Comparison of ENCODE assay signal across 12 mouse cellular contexts in the genomic region with DNA sequence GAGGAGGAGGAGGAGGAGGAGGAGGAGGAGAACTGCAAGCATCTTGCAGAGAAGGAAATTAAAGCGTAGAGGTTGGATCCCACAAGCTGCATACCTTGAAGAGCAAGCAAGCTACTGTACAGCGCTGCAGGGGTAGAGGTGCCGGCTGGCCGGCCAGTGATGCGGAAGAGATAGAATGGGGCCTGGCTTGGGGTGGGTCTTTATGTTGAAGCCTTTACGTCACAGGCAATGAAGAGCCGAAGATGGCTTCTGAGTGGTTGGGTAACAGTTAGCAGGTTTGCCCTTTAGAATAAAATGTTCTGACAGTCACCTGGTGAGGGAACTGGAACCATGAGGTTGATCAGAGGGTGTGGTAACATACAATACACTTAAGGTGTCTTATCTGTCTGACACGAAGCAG.
"Had no signal": no experiment of that assay in that cellular context is flagged by ENCODE, and none has a peak within 500 bp of the region (broad histone marks: within the 10 kb centered on the region; RNA-seq: fewer than 3 reads in every experiment).

No protein-coding gene starts in this region.

- DNase-seq: kidney, adult 2 months; kidney, postnatal 25 days; lung, embryonic 14.5 days; lung, postnatal 10 days; lung, postnatal 4 days; thymus, adult 18-20 months; thymus, postnatal 25 days had no signal

- H3K4me3 ChIP-seq: limb, embryonic 10.5 days; liver, embryonic 15.5 days; midbrain, embryonic 12.5 days; neural tube, embryonic 13.5 days had no signal

- H3K27ac ChIP-seq: limb, embryonic 10.5 days; liver, embryonic 15.5 days; midbrain, embryonic 12.5 days; neural tube, embryonic 13.5 days; stomach, postnatal 0 days had no signal
